Mouse (Mus musculus) kidney, adult 2 months (tissue): ENCODE data around the gene Nrip1. TPM values are rescaled to one million over a fixed set of nuclear protein-coding genes. Genes with fewer than 3 reads are reported as not detected.

Experiments used
- DNase-seq: peaks from one replicate; pipeline ENCODE4 v3.0.0; 2021
- H3K27ac ChIP-seq: fragments of 200-500 bp; 2 replicates; pipeline ENCODE4 v1.5.1; 2012; ENCODE audit warnings: low read depth, low read length, control low read depth, inconsistent platforms; ENCODE audit not compliant: insufficient read depth
- H3K27me3 ChIP-seq: fragments of 200-500 bp; replicated peaks from 2 replicates; pipeline ENCODE4 v1.6.1; 2012; ENCODE audit warnings: mild to moderate bottlenecking, moderate library complexity, low read length, inconsistent platforms; ENCODE audit not compliant: control insufficient read depth, insufficient read depth
- H3K36me3 ChIP-seq: fragments of 200-500 bp; 2 replicates; pipeline ENCODE4 v1.6.1; 2012; ENCODE audit warnings: mild to moderate bottlenecking, moderate library complexity, low read length, inconsistent platforms; ENCODE audit not compliant: control insufficient read depth, insufficient read depth
- H3K4me1 ChIP-seq: fragments of 200-500 bp; 2 replicates; pipeline ENCODE4 v1.6.1; 2011; ENCODE audit warnings: low read length; ENCODE audit not compliant: control insufficient read depth, insufficient read depth
- H3K4me3 ChIP-seq: fragments of 200-500 bp; 2 replicates; pipeline ENCODE4 v1.5.1; 2011; ENCODE audit warnings: mild to moderate bottlenecking, low read depth, low read length, control low read depth; ENCODE audit not compliant: insufficient read depth
- CTCF ChIP-seq: fragments of 200-500 bp; conservative IDR thresholded peaks from 2 replicates; pipeline ENCODE4 v1.5.1; 2011; ENCODE audit warnings: low read depth, mild to moderate bottlenecking, control low read depth, low read length, moderate library complexity, mixed read lengths; ENCODE audit not compliant: insufficient read depth, insufficient read length
- POLR2A ChIP-seq: fragments of 200-500 bp; IDR thresholded peaks from one replicate; pipeline ENCODE4 v1.6.1; 2011; ENCODE audit warnings: low read depth, low read length, control low read depth
- WGBS: fragments of 180-500 bp; shearing (Covaris S2); methylation state at CpG from one replicate; pipeline ENCODE4 v1.1.7; 2018; 5-methylcytosine and 5-hydroxymethylcytosine counted together
- polyA plus RNA-seq: library from polyadenylated mRNA; depleted of rRNA; stranded (reverse); fragments of >200 nt; gene quantifications from 2 replicates; pipeline ENCODE4 v1.2.3, GENCODE M21; 2012

The Nrip1 gene
- polyA plus RNA-seq, 1 experiment, result 7.1 TPM

- DNase-seq, result no peak
- H3K36me3 ChIP-seq, result no peaks in the 10 kb centered on the region
- no peak overlapping the region for H3K27ac ChIP-seq
- no peaks in the 10 kb centered on the region for H3K27me3 ChIP-seq
- no peaks in the 10 kb centered on the region for H3K4me1 ChIP-seq
- WGBS, result 90% methylated on average over 3 of the region's 3 CpGs
- no peak overlapping the region for H3K4me3 ChIP-seq
- TF ChIP-seq POLR2A (no peak), CTCF (no peak)
Measured at GRCm38 (mm10) chr16:76276271-76276670, 97.4 kb downstream of the Nrip1 start.

GRCm38 (mm10) chr16:76275584-76275983 lies 98.0 kb downstream of the Nrip1 start:
- Histone ChIP-seq H3K4me3 (no peak overlapping the region), H3K27ac (no peak overlapping the region), H3K36me3 (no peaks in the 10 kb centered on the region), H3K27me3 (no peaks in the 10 kb centered on the region), H3K4me1 (no peaks in the 10 kb centered on the region)
- DNase-seq, result no peak
- no peak for TF ChIP-seq CTCF
- no peak for TF ChIP-seq POLR2A
- 94% methylated on average over 3 of the region's 3 CpGs for WGBS

DNA sequence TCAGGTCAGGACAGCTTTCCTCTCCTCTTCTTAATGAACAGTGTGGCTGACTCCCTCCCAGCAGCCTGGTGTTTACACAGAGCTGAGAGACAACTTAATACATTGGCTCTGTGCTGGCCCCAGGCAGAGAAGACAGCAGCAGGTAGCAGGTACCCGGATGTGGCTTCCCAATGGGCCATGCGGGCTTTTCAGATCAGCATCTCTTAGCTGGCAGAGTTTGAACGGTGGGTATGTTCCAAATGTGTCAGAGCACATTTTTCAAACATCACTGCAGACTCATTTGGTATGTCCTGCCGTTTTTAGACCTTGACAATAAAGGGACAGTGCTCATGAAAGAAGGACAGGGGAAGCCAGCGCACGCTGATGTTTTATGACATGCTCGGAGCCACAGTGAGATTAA lies 98.5 kb downstream of the Nrip1 start:
- no peaks in the 10 kb centered on the region for H3K4me1 ChIP-seq
- no peak for DNase-seq
- TF ChIP-seq POLR2A (no peak), CTCF (no peak)
- H3K27me3 ChIP-seq, result no peaks in the 10 kb centered on the region
- no peak overlapping the region for H3K4me3 ChIP-seq
- H3K27ac ChIP-seq, result no peak overlapping the region
- WGBS, result 80% methylated on average over 7 of the region's 7 CpGs
- H3K36me3 ChIP-seq, result no peaks in the 10 kb centered on the region

DNA sequence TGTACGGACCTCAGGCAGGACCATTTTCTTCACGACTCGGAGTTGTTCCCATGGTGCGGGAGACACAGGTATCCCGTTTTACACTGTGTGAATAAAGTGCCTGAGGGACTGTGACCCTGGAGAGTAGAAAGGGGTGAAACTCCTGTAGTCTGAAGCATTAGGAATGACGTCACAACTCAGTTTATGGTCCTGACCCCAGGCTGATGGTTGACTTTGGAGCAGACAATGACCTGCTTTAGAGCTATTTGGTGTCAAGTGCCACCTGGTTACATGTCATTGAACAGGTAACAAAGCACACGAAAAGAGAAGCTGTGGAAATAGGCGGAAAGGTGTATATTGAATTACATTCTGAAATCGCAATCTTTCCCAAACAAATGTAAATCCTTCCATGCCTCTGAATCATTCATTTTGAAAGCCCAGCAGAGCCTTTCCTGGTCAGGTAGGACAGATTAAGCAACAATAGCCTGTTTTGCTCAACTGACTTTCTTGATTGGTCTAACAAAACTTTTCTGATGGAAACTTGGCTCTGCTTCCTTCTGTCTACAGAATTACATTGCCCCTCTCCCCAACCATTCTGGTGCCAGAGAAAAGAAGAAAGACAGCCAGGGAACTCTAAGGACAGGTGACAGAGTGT lies 106.9 kb downstream of the Nrip1 start:
- DNase-seq, result no peak
- Histone ChIP-seq H3K4me3 (no peak overlapping the region), H3K36me3 (no peaks in the 10 kb centered on the region), H3K27me3 (no peaks in the 10 kb centered on the region), H3K4me1 (no peaks in the 10 kb centered on the region), H3K27ac (no peak overlapping the region)
- TF ChIP-seq POLR2A (no peak), CTCF (no peak)
- WGBS, result 72% methylated on average over 9 of the region's 9 CpGs

DNA sequence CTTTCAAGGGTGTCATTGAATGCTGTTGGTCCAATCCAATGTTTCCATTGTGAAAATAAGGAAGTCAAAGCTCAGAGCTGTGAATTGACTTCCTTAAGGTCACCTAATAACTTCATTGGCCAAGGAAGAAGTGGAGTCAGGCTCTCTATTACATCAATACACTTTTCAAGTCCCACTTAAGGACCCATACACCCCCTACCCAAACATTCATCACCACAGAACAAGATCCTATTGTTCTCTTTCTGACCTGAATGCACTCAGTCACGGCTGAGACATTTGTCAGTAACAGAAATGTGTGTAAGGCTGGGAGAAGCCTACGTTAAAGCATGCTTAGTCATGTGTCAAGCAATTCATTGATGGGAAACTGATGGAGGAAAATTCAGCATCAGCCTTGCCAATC lies 107.8 kb downstream of the Nrip1 start:
- no peak for DNase-seq
- Histone ChIP-seq H3K36me3 (no peaks in the 10 kb centered on the region), H3K27me3 (no peaks in the 10 kb centered on the region), H3K27ac (no peak overlapping the region), H3K4me1 (no peaks in the 10 kb centered on the region), H3K4me3 (no peak overlapping the region)
- 55% methylated on average over 2 of the region's 2 CpGs for WGBS
- TF ChIP-seq CTCF, result no peak
- TF ChIP-seq POLR2A, result no peak

DNA sequence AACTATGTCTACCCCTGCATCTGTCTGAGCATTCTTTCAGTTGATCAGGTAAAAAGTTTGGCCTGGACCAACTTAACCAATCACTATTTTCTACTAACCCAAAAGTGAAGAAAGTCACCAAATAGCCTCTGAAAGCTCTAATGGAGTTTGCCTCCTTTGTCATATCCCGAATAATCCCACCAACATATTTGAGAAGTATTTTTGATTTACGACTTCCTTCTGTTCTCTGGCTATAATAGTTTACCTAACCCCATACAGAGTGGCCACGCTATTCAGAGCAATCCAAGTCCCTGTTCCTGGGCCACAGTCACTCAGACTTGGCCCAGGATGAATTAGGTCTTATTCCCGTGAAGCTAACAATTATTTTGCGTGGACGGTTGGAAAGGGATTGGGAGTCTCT lies 108.3 kb downstream of the Nrip1 start:
- TF ChIP-seq POLR2A (no peak), CTCF (no peak)
- Histone ChIP-seq H3K4me1 (no peaks in the 10 kb centered on the region), H3K36me3 (no peaks in the 10 kb centered on the region), H3K27ac (no peak overlapping the region), H3K27me3 (no peaks in the 10 kb centered on the region), H3K4me3 (no peak overlapping the region)
- 68% methylated on average over 6 of the region's 6 CpGs for WGBS
- no peak for DNase-seq

GRCm38 (mm10) chr16:76263393-76263792 lies 110.2 kb downstream of the Nrip1 start:
- no peaks in the 10 kb centered on the region for H3K36me3 ChIP-seq
- no peak for TF ChIP-seq POLR2A
- TF ChIP-seq CTCF, result no peak
- 76% methylated on average over 3 of the region's 4 CpGs for WGBS

More at GRCm38 (mm10) chr16:76263393-76263792, 110.2 kb downstream of the Nrip1 start:
- no peaks in the 10 kb centered on the region for H3K4me1 ChIP-seq
- no peak overlapping the region for H3K27ac ChIP-seq
- DNase-seq, result no peak
- H3K27me3 ChIP-seq, result no peaks in the 10 kb centered on the region
- no peak overlapping the region for H3K4me3 ChIP-seq
